Mouse (Mus musculus): ENCODE data around the gene Serp1. TPM values are rescaled to one million over a fixed set of nuclear protein-coding genes. Genes with fewer than 3 reads are reported as not detected.

Serp1 gene
- 350 TPM for polyA plus RNA-seq (2014; fragmentation: Illumina TruSeq; extraction: RNeasy Lipid Tissue Mini Kit (QIAGEN cat#74804); ENCODE audit: low read depth, low replicate concordance)

DNA sequence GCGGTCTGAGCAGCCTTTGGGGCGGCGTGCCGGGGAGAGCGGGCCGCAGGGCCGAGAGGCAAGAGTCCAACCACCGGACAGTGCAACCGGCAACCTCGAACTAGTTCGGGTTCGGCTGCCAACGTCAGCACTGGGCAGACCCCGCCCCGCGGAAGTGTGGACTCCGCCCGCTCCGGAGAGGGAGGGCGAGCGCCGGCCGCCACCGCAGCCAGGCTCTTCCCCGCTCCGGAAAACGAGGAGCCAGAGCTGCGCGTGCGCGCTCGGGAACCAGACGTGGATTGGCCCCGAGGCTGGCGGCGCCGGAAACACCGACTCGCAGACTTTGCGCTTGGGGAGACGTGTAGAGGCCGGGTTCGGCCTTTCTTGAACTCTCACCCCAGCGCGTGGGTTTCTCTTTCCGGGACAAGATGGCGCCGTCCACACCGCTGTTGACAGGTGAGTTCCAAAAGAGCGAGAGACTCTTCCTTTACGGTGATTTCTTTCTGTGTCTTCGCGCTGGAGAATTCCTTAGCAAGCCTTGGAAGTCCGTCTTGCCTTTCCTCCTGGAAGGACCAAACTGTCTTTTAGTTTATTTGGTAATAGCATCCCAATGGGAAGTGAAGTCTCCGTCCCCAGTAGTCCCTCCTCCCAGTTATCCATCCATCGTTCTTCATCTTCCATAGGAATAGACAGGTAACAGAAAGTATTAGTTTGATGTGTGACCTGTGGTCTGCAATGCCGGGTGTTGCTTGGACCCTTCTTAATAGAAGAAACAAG is at the start of gene Serp1, which contains the start of gene Eif2a:
Serp1 (minus strand) TSS at position 241 of the 756 bp plus-strand sequence.
Eif2a (plus strand) TSS at position 170 of the 756 bp plus-strand sequence.

Other genes starting within 250 kb of the Serp1 start
- gene Tsc22d2, start 111.2 kb downstream of the Serp1 start, polyA plus RNA-seq (2014; fragmentation: Illumina TruSeq; extraction: RNeasy Lipid Tissue Mini Kit (QIAGEN cat#74804); ENCODE audit: low read depth, low replicate concordance), result 34.8 TPM
- gene Eif2a, start 71 bp downstream of the Serp1 start, polyA plus RNA-seq (2014; fragmentation: Illumina TruSeq; extraction: RNeasy Lipid Tissue Mini Kit (QIAGEN cat#74804); ENCODE audit: low read depth, low replicate concordance), result 248 TPM
- gene Selenot, start 50.7 kb upstream of the Serp1 start, polyA plus RNA-seq (2014; fragmentation: Illumina TruSeq; extraction: RNeasy Lipid Tissue Mini Kit (QIAGEN cat#74804); ENCODE audit: low read depth, low replicate concordance), result 413 TPM
- gene Erich6, start 111.3 kb upstream of the Serp1 start, polyA plus RNA-seq (2014; fragmentation: Illumina TruSeq; extraction: RNeasy Lipid Tissue Mini Kit (QIAGEN cat#74804); ENCODE audit: low read depth, low replicate concordance), result not detected
- 4.6 TPM for gene Siah2, start 166.5 kb upstream of the Serp1 start, polyA plus RNA-seq (2014; fragmentation: Illumina TruSeq; extraction: RNeasy Lipid Tissue Mini Kit (QIAGEN cat#74804); ENCODE audit: low read depth, low replicate concordance)